Mouse (Mus musculus) forebrain, embryonic 12.5 days (tissue): Measurements from ENCODE around the gene Olig2. TPM values are rescaled to one million over a fixed set of nuclear protein-coding genes. Genes with fewer than 3 reads are reported as not detected.

Experiments used
- ATAC-seq: fragments of 200-750 bp; cut with Nextera tagmentation; 2 replicates; pipeline ENCODE4 v1.8.0; 2017; ENCODE audit warnings: moderate TSS enrichment; ENCODE audit not compliant: low FRiP score
- H3K27ac ChIP-seq: fragments of 300-500 bp; sonication (generic); 2 replicates; pipeline ENCODE4 v1.5.1; 2016; ENCODE audit warnings: mild to moderate bottlenecking
- H3K27me3 ChIP-seq: fragments of 300-500 bp; sonication (generic); 2 replicates; pipeline ENCODE4 v1.6.1; 2016; ENCODE audit warnings: mild to moderate bottlenecking
- H3K36me3 ChIP-seq: fragments of 300-500 bp; sonication (generic); replicated peaks from 2 replicates; pipeline ENCODE4 v1.6.1; 2016; ENCODE audit warnings: mild to moderate bottlenecking
- H3K4me1 ChIP-seq: fragments of 300-500 bp; sonication (generic); 2 replicates; pipeline ENCODE4 v1.6.1; 2016
- H3K4me2 ChIP-seq: fragments of 300-500 bp; sonication (generic); 2 replicates; pipeline ENCODE4 v1.6.1; 2016; ENCODE audit warnings: mild to moderate bottlenecking, moderate library complexity
- H3K4me3 ChIP-seq: fragments of 300-500 bp; sonication (generic); replicated peaks from 2 replicates; pipeline ENCODE4 v1.5.1; 2016; ENCODE audit warnings: mild to moderate bottlenecking
- H3K9ac ChIP-seq: fragments of 300-500 bp; sonication (generic); 2 replicates; pipeline ENCODE4 v1.6.1; 2016; ENCODE audit warnings: mild to moderate bottlenecking
- H3K9me3 ChIP-seq: fragments of 300-500 bp; sonication (generic); 2 replicates; pipeline ENCODE4 v1.6.1; 2016
- WGBS: fragments of 180-500 bp; shearing (Covaris S2); methylation state at CpG from one replicate; pipeline ENCODE4 v1.1.7; 2016; 5-methylcytosine and 5-hydroxymethylcytosine counted together
- polyA plus RNA-seq: library from polyadenylated mRNA; unstranded; fragments of >200 nt; fragmentation: Nextera tagmentation; extraction: Ambion mirVana; gene quantifications from 2 replicates; pipeline ENCODE4 v1.2.1, GENCODE M21; 2016

Olig2 gene
- polyA plus RNA-seq, 1 experiment from 2014 or later = 20.8 TPM

- 24% methylated on average over 12 of the region's 12 CpGs for WGBS
- Histone ChIP-seq H3K27me3 (peaks cover 98% of the 10 kb centered on the region), H3K36me3 (no peaks in the 10 kb centered on the region), H3K4me2 (no peak overlapping the region), H3K4me3 (no peak overlapping the region), H3K9ac (no peak overlapping the region), H3K27ac (no peak overlapping the region), H3K9me3 (no peaks in the 10 kb centered on the region), H3K4me1 (peaks cover 9% of the 10 kb centered on the region)
- no peak for ATAC-seq
Observed at GRCm38 (mm10) chr16:91262467-91263220, 37.4 kb downstream of the Olig2 start.

DNA sequence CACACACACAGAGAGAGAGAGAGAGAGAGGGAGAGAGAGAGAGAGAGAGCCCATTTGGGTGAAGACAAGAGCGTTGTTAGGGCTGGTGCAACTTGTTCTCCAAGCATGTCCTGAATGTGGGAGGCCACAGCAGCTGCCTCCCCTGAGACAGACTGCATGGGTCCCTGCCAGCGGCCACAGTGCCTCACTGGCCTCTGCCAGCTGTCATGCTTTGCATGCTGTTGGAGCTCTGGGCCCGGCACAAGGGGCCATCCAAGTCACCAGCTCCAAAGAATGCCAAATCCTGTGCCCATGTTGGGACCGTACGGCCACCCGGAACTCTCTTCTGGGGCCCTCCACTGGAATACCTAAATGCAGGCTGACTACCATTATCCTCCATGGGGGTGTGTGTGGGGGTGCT is 40.7 kb downstream of the Olig2 start:
- no peaks in the 10 kb centered on the region for H3K9me3 ChIP-seq
- no peak overlapping the region for H3K9ac ChIP-seq
- no peak overlapping the region for H3K4me3 ChIP-seq
- peaks cover 98% of the 10 kb centered on the region for H3K27me3 ChIP-seq
- H3K4me2 ChIP-seq = no peak overlapping the region
- no peaks in the 10 kb centered on the region for H3K36me3 ChIP-seq
- H3K4me1 ChIP-seq = peaks cover 30% of the 10 kb centered on the region
- no peak for ATAC-seq
- WGBS = 83% methylated on average over 6 of the region's 6 CpGs
- H3K27ac ChIP-seq = no peak overlapping the region

DNA sequence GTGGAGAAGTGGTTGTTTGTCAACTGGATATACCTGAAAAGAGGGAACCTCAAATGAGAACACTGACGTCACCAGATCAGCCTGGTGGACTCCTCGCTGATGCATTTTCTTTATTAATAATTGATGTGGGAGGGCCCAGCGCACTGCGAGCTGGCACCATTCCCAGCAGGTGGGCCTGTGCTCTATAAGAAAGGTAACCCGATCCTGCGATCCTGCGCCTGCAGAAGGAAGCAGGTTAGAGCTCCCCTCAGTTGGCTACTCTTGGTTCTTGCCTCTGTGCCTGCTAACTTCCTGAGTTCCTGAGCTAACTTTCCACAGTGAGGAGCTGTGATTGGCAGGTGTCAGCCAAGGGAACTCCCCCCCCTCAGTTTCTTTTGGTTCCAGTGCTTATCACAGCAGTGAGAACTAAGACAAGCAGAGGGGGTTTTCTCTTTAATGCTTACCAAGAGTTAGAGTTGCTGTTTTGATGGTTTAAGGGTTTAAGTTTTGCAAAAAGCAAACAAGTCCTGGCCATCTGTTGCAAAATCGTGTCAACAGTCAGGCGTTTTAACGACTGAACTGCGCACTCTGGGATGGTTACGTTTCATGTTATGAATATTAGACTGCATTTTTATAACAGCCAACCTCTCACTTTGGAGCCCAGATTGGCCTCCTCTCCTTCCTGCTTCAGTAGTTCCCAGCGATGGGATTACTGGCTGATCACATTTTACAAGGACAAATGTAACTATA is 43.6 kb downstream of the Olig2 start:
- 7% methylated on average over 13 of the region's 13 CpGs for WGBS
- no peaks in the 10 kb centered on the region for H3K9me3 ChIP-seq
- H3K27ac ChIP-seq = no peak overlapping the region
- no peak for ATAC-seq
- H3K27me3 ChIP-seq = peaks cover 99% of the 10 kb centered on the region
- H3K4me3 ChIP-seq = peak overlapping the region; percentile 48
- peaks cover 27% of the 10 kb centered on the region for H3K4me1 ChIP-seq
- H3K36me3 ChIP-seq = no peaks in the 10 kb centered on the region
- H3K9ac ChIP-seq = no peak overlapping the region
- peak overlapping the region; percentile 91 for H3K4me2 ChIP-seq

GRCm38 (mm10) chr16:91269468-91270211 is 44.4 kb downstream of the Olig2 start, which contains the start of gene Olig1:
Olig1 (plus strand) TSS chr16:91269772.
- Histone ChIP-seq H3K4me2 (peak within 1 kb of the TSS; percentile 91), H3K9me3 (no peaks in the 10 kb centered on the region), H3K4me3 (peak within 1 kb of the TSS; percentile 48), H3K36me3 (no peaks in the 10 kb centered on the region), H3K27me3 (peaks cover 100% of the 10 kb centered on the region), H3K9ac (peak within 1 kb of the TSS; percentile 51), H3K4me1 (peaks cover 27% of the 10 kb centered on the region), H3K27ac (no peak within 1 kb of the TSS)
- under 1% methylated on average over 64 of the region's 64 CpGs for WGBS
- ATAC-seq = peak; percentile 94

GRCm38 (mm10) chr16:91270212-91270971 is 45.1 kb downstream of the Olig2 start:
- peaks cover 27% of the 10 kb centered on the region for H3K4me1 ChIP-seq
- H3K36me3 ChIP-seq = no peaks in the 10 kb centered on the region
- H3K27ac ChIP-seq = no peak overlapping the region
- H3K9me3 ChIP-seq = no peaks in the 10 kb centered on the region
- peak overlapping the region; percentile 51 for H3K9ac ChIP-seq
- WGBS = under 1% methylated on average over 63 of the region's 63 CpGs
- peak; percentile 44; the same call in 1 of the 2 replicates for ATAC-seq
- peak overlapping the region; percentile 91 for H3K4me2 ChIP-seq
- H3K27me3 ChIP-seq = peaks cover 100% of the 10 kb centered on the region
- H3K4me3 ChIP-seq = peak overlapping the region; percentile 48

GRCm38 (mm10) chr16:91270982-91271549 is 45.8 kb downstream of the Olig2 start:
- Histone ChIP-seq H3K4me1 (peaks cover 27% of the 10 kb centered on the region), H3K36me3 (no peaks in the 10 kb centered on the region), H3K9me3 (no peaks in the 10 kb centered on the region), H3K27me3 (peaks cover 100% of the 10 kb centered on the region), H3K27ac (no peak overlapping the region), H3K9ac (peak overlapping the region; percentile 9; the same call in 1 of the 2 replicates), H3K4me2 (peak overlapping the region; percentile 91), H3K4me3 (peak overlapping the region; percentile 48)
- no peak for ATAC-seq
- under 1% methylated on average over 29 of the region's 29 CpGs for WGBS

GRCm38 (mm10) chr16:91271634-91272033 is 46.4 kb downstream of the Olig2 start:
- H3K9me3 ChIP-seq = no peaks in the 10 kb centered on the region
- WGBS = 2% methylated on average over 20 of the region's 20 CpGs
- H3K4me2 ChIP-seq = peak overlapping the region; percentile 91
- peaks cover 27% of the 10 kb centered on the region for H3K4me1 ChIP-seq
- H3K4me3 ChIP-seq = peak overlapping the region; percentile 48
- H3K27me3 ChIP-seq = peaks cover 100% of the 10 kb centered on the region
- H3K9ac ChIP-seq = no peak overlapping the region
- H3K27ac ChIP-seq = no peak overlapping the region
- no peaks in the 10 kb centered on the region for H3K36me3 ChIP-seq
- no peak for ATAC-seq

Other genes with a start within 250 kb of the Olig2 start
- 25.2 and 26.6 TPM in 2 replicates for gene Synj1, start 214.1 kb upstream of the Olig2 start, polyA plus RNA-seq
- 105 TPM in 2 replicates for gene Paxbp1, start 180.9 kb upstream of the Olig2 start, polyA plus RNA-seq
- 0.43 TPM in 1 of 2 replicates, not detected in the other for gene 4932438H23Rik, start 130.3 kb upstream of the Olig2 start, polyA plus RNA-seq
- 9.9 and 11.8 TPM in 2 replicates for gene Olig1, start 44.3 kb downstream of the Olig2 start, polyA plus RNA-seq
- gene Ifnar2, start 147.3 kb downstream of the Olig2 start, polyA plus RNA-seq = 29.2 and 29.9 TPM in 2 replicates
- gene Gm21970, start 166.3 kb downstream of the Olig2 start, polyA plus RNA-seq = not detected in 2 replicates
- 5.8 and 6.3 TPM in 2 replicates for gene Il10rb, start 180.7 kb downstream of the Olig2 start, polyA plus RNA-seq